In the genomic region with DNA sequence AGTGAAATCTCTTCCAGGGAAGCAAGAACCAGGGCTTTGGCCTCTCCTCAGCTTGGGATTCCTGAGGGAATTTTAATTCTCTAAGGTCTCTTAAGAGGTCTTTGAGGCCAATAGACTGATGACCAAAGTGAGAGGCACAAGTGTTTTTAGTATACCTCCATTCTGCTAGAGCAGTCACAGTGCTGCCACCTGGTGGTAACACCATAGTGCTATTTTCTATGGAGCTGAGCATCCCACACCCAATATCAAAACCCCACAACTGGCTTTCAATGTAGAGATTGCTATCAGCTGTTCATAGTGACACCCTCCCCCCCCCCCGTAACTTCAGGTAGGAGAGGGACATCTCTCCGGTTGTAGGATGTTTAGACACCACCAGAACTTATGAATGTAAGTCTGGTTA, we compare ENCODE assay signal across 10 mouse cellular contexts. TPM values are rescaled to one million over a fixed set of nuclear protein-coding genes. Genes with fewer than 3 reads are reported as not detected.
DNase-seq lines count a peak whose midpoint lies in the region; ATAC-seq lines count a peak whose summit lies in the region.
"Had no signal": no experiment of that assay in that cellular context is flagged by ENCODE, and none has a peak within 500 bp of the region (broad histone marks: within the 10 kb centered on the region; RNA-seq: fewer than 3 reads in every experiment).

No protein-coding gene starts in this region.

- H3K4me1 ChIP-seq in hindbrain, embryonic 11.5 days (replicated peaks; ENCODE audit: control insufficient read depth, insufficient read depth, low read length), result no peaks in the 10 kb centered on the region
- no peaks in the 10 kb centered on the region for H3K4me1 ChIP-seq in hindbrain, embryonic 12.5 days
- H3K4me1 ChIP-seq: embryonic facial prominence, embryonic 12.5 days; neural tube, embryonic 12.5 days had no signal

- no peak overlapping the region for H3K4me3 ChIP-seq in hindbrain, embryonic 11.5 days (ENCODE audit: low read depth, low read length)
- H3K4me3 ChIP-seq in hindbrain, embryonic 12.5 days, result no peak overlapping the region
- H3K4me3 ChIP-seq: embryonic facial prominence, embryonic 12.5 days; neural tube, embryonic 12.5 days had no signal

- 12% methylated on average over 2 of the region's 2 CpGs for WGBS in hindbrain, embryonic 11.5 days
- 24% methylated on average over 2 of the region's 2 CpGs for WGBS in hindbrain, embryonic 12.5 days

- ATAC-seq in hindbrain, embryonic 11.5 days (ENCODE audit: low FRiP score), result peak; percentile 43; the same call in 1 of the 2 replicates
- ATAC-seq in hindbrain, embryonic 12.5 days (ENCODE audit: low FRiP score), result no peak
- ATAC-seq in monocyte, adult 5-6 weeks (replicated peaks; ENCODE audit: insufficient number of reproducible peaks, low FRiP score, low TSS enrichment, poor library complexity, severe bottlenecking), result 0 out of 2 replicates have a peak, but pooled peaks have one; percentile 53

- H3K9ac ChIP-seq in hindbrain, embryonic 11.5 days (ENCODE audit: low read depth, low read length), result no peak overlapping the region
- no peak overlapping the region for H3K9ac ChIP-seq in hindbrain, embryonic 12.5 days
- H3K9ac ChIP-seq: embryonic facial prominence, embryonic 12.5 days; neural tube, embryonic 12.5 days had no signal

- DNase-seq in hindbrain, embryonic 11.5 days (ENCODE audit: low spot score), result peak; percentile 84
- DNase-seq in adrenal gland, adult 2 months, result peak; percentile 61
- peak; percentile 85 for DNase-seq in embryo, embryonic 10.5 days (ENCODE audit: low spot score)
- peak; percentile 78 to 86 for DNase-seq in heart, postnatal 14 days
- peak; percentile 82 to 89 for DNase-seq in left cerebral cortex, adult 18-20 months (ENCODE audit: low spot score in 2 of 2)
- peak; percentile 84 for DNase-seq in splenic B cell, adult 2 months (ENCODE audit: low read depth, low spot score)

- no peak overlapping the region for H3K27ac ChIP-seq in hindbrain, embryonic 11.5 days (ENCODE audit: low read depth, low read length)
- H3K27ac ChIP-seq in hindbrain, embryonic 12.5 days, result no peak overlapping the region
- H3K27ac ChIP-seq: embryonic facial prominence, embryonic 12.5 days; neural tube, embryonic 12.5 days had no signal

- intact Hi-C loops in heart, postnatal 14 days (cut with DNase I), result loop anchor here (2.0 kb wide), 1 partner anchor 29 kb away; the partner anchor contains the start of gene Rnf39

- H3K27me3 ChIP-seq in hindbrain, embryonic 11.5 days (ENCODE audit: control insufficient read depth, insufficient read depth, low read length), result no peaks in the 10 kb centered on the region
- no peaks in the 10 kb centered on the region for H3K27me3 ChIP-seq in hindbrain, embryonic 12.5 days
- no peaks in the 10 kb centered on the region; the same call in 1 of the 2 replicates for H3K27me3 ChIP-seq in splenic B cell, adult 2 months (ENCODE audit: control insufficient read depth, insufficient read depth, low read length, poor library complexity, severe bottlenecking)
- H3K27me3 ChIP-seq: embryonic facial prominence, embryonic 12.5 days; neural tube, embryonic 12.5 days had no signal

- no peaks in the 10 kb centered on the region for H3K36me3 ChIP-seq in hindbrain, embryonic 11.5 days (ENCODE audit: control insufficient read depth, insufficient read depth, low read length)
- H3K36me3 ChIP-seq in hindbrain, embryonic 12.5 days, result no peaks in the 10 kb centered on the region
- no peaks in the 10 kb centered on the region for H3K36me3 ChIP-seq in splenic B cell, adult 2 months (ENCODE audit: control insufficient read depth, insufficient read depth, low read length, poor library complexity, severe bottlenecking)
- H3K36me3 ChIP-seq: embryonic facial prominence, embryonic 12.5 days; neural tube, embryonic 12.5 days had no signal

- no peak overlapping the region for H3K4me2 ChIP-seq in hindbrain, embryonic 11.5 days (replicated peaks; ENCODE audit: low read depth, low read length)
- H3K4me2 ChIP-seq in hindbrain, embryonic 12.5 days (replicated peaks), result no peak overlapping the region
- H3K4me2 ChIP-seq: embryonic facial prominence, embryonic 12.5 days; neural tube, embryonic 12.5 days had no signal

- H3K9me3 ChIP-seq in hindbrain, embryonic 11.5 days (ENCODE audit: control insufficient read depth, low read length), result no peaks in the 10 kb centered on the region
- no peaks in the 10 kb centered on the region for H3K9me3 ChIP-seq in hindbrain, embryonic 12.5 days (replicated peaks)
- H3K9me3 ChIP-seq: embryonic facial prominence, embryonic 12.5 days; neural tube, embryonic 12.5 days had no signal

RNA-seq across cellular contexts. Expression of gene Trim31, which starts 16.2 kb away (rescaled TPM):
- not detected in 2 replicates for polyA plus RNA-seq in hindbrain, embryonic 11.5 days (2014; fragmentation: Nextera tagmentation; extraction: Ambion mirVana)
- polyA plus RNA-seq in hindbrain, embryonic 12.5 days (2016; fragmentation: Nextera tagmentation; extraction: Ambion mirVana), result not detected in 2 replicates
- not detected for total RNA-seq in adrenal gland, adult 2 months (2021)
- polyA plus RNA-seq in adrenal gland, adult 2 months (2012; rRNA removed), result not detected in 2 replicates
- not detected for total RNA-seq in heart, postnatal 14 days (2021)
- not detected for total RNA-seq in left cerebral cortex, adult 18-20 months (2021)
- total RNA-seq in monocyte, adult 5-6 weeks (2017), result not detected in 3 replicates
- polyA plus RNA-seq: embryonic facial prominence, embryonic 12.5 days; neural tube, embryonic 12.5 days had no signal

RNA-seq across cellular contexts. Expression of gene Trim40, which starts 24.2 kb away (rescaled TPM):
- not detected in 2 replicates for polyA plus RNA-seq in hindbrain, embryonic 11.5 days (2014; fragmentation: Nextera tagmentation; extraction: Ambion mirVana)
- not detected in 2 replicates for polyA plus RNA-seq in hindbrain, embryonic 12.5 days (2016; fragmentation: Nextera tagmentation; extraction: Ambion mirVana)
- total RNA-seq in adrenal gland, adult 2 months (2021), result 1 to 10 TPM in 1 of 2 experiments, under 1 TPM in 1; 0.23 to 1.3 TPM
- 0.33 and 0.86 TPM in 2 replicates for polyA plus RNA-seq in adrenal gland, adult 2 months (2012; rRNA removed)
- total RNA-seq in heart, postnatal 14 days (2021), result not detected
- total RNA-seq in left cerebral cortex, adult 18-20 months (2021), result under 1 TPM in 1 of 2 experiments, not detected in 1; 0.40 TPM
- total RNA-seq in monocyte, adult 5-6 weeks (2017), result not detected in 3 replicates
- polyA plus RNA-seq: embryonic facial prominence, embryonic 12.5 days; neural tube, embryonic 12.5 days had no signal

RNA-seq across cellular contexts. Expression of gene Rnf39, which starts 28.6 kb away (rescaled TPM):
- polyA plus RNA-seq in hindbrain, embryonic 11.5 days (2014; fragmentation: Nextera tagmentation; extraction: Ambion mirVana), result 0.34 and 1.4 TPM in 2 replicates
- polyA plus RNA-seq in hindbrain, embryonic 12.5 days (2016; fragmentation: Nextera tagmentation; extraction: Ambion mirVana), result 1.4 and 1.5 TPM in 2 replicates
- under 1 TPM; 0.35 to 0.49 TPM for total RNA-seq in adrenal gland, adult 2 months (2021)
- polyA plus RNA-seq in adrenal gland, adult 2 months (2012; rRNA removed), result 0.29 and 2.1 TPM in 2 replicates
- under 1 TPM; 0.49 to 0.57 TPM for total RNA-seq in heart, postnatal 14 days (2021)
- 10 to 100 TPM in 1 of 2 experiments, 1 to 10 TPM in 1; 9.9 to 12.4 TPM for total RNA-seq in left cerebral cortex, adult 18-20 months (2021)
- 2.6 TPM in 1 of 3 replicates, not detected in the others for total RNA-seq in monocyte, adult 5-6 weeks (2017)

RNA-seq across cellular contexts. Expression of gene Ppp1r11, which starts 37.4 kb away (rescaled TPM):
- 161 and 165 TPM in 2 replicates for polyA plus RNA-seq in hindbrain, embryonic 11.5 days (2014; fragmentation: Nextera tagmentation; extraction: Ambion mirVana)
- 131 and 137 TPM in 2 replicates for polyA plus RNA-seq in hindbrain, embryonic 12.5 days (2016; fragmentation: Nextera tagmentation; extraction: Ambion mirVana)
- 100 to 1,000 TPM; 104 to 111 TPM for total RNA-seq in adrenal gland, adult 2 months (2021)
- polyA plus RNA-seq in adrenal gland, adult 2 months (2012; rRNA removed), result 21.4 and 23.1 TPM in 2 replicates
- total RNA-seq in heart, postnatal 14 days (2021), result 10 to 100 TPM; 62.2 to 68.6 TPM
- total RNA-seq in left cerebral cortex, adult 18-20 months (2021), result 100 to 1,000 TPM; 136 to 142 TPM
- 41.5 to 96.1 TPM (median 79.2 TPM) in 3 replicates for total RNA-seq in monocyte, adult 5-6 weeks (2017)

RNA-seq across cellular contexts. Expression of gene Znrd1, which starts 44.3 kb away (rescaled TPM):
- polyA plus RNA-seq in hindbrain, embryonic 11.5 days (2014; fragmentation: Nextera tagmentation; extraction: Ambion mirVana), result 82.8 and 86.9 TPM in 2 replicates
- 70.7 and 77.0 TPM in 2 replicates for polyA plus RNA-seq in hindbrain, embryonic 12.5 days (2016; fragmentation: Nextera tagmentation; extraction: Ambion mirVana)
- total RNA-seq in adrenal gland, adult 2 months (2021), result 10 to 100 TPM; 41.1 to 41.6 TPM
- 11.6 and 12.8 TPM in 2 replicates for polyA plus RNA-seq in adrenal gland, adult 2 months (2012; rRNA removed)
- total RNA-seq in heart, postnatal 14 days (2021), result 10 to 100 TPM; 21.4 to 26.9 TPM
- total RNA-seq in left cerebral cortex, adult 18-20 months (2021), result 10 to 100 TPM; 32.1 to 34.6 TPM
- 28.2 to 45.0 TPM (median 30.5 TPM) in 3 replicates for total RNA-seq in monocyte, adult 5-6 weeks (2017)
